Mouse (Mus musculus) intestine, embryonic 15.5 days (tissue): Measurements from ENCODE around the gene Sgip1. TPM values are rescaled to one million over a fixed set of nuclear protein-coding genes. Genes with fewer than 3 reads are reported as not detected.

Experiments used
- ATAC-seq: fragments of 200-750 bp; cut with Nextera tagmentation; 2 replicates; pipeline ENCODE4 v1.8.0; 2017; ENCODE audit warnings: moderate TSS enrichment, moderate library complexity
- H3K27ac ChIP-seq: fragments of 300-500 bp; sonication (generic); 2 replicates; pipeline ENCODE4 v1.5.1; 2015; ENCODE audit warnings: mild to moderate bottlenecking, inconsistent platforms
- H3K27me3 ChIP-seq: fragments of 300-500 bp; sonication (generic); replicated peaks from 2 replicates; pipeline ENCODE4 v1.6.1; 2015; ENCODE audit warnings: inconsistent platforms
- H3K36me3 ChIP-seq: fragments of 300-500 bp; sonication (generic); 2 replicates; pipeline ENCODE4 v1.6.1; 2015; ENCODE audit warnings: inconsistent platforms
- H3K4me1 ChIP-seq: fragments of 300-500 bp; sonication (generic); replicated peaks from 2 replicates; pipeline ENCODE4 v1.6.1; 2015; ENCODE audit warnings: inconsistent platforms
- H3K4me2 ChIP-seq: fragments of 300-500 bp; sonication (generic); replicated peaks from 2 replicates; pipeline ENCODE4 v1.6.1; 2015; ENCODE audit warnings: mild to moderate bottlenecking, inconsistent platforms
- H3K4me3 ChIP-seq: fragments of 300-500 bp; sonication (generic); replicated peaks from 2 replicates; pipeline ENCODE4 v1.5.1; 2015; ENCODE audit warnings: inconsistent platforms
- H3K9ac ChIP-seq: fragments of 300-500 bp; sonication (generic); 2 replicates; pipeline ENCODE4 v1.6.1; 2015; ENCODE audit warnings: inconsistent platforms
- H3K9me3 ChIP-seq: fragments of 300-500 bp; sonication (generic); 2 replicates; pipeline ENCODE4 v1.6.1; 2016; ENCODE audit warnings: inconsistent platforms
- WGBS: fragments of 180-500 bp; shearing (Covaris S2); methylation state at CpG from one replicate; pipeline ENCODE4 v1.1.7; 2015; 5-methylcytosine and 5-hydroxymethylcytosine counted together
- polyA plus RNA-seq: library from polyadenylated mRNA; unstranded; fragments of >200 nt; fragmentation: Nextera tagmentation; extraction: Ambion mirVana; gene quantifications from 2 replicates; pipeline ENCODE4 v1.2.1, GENCODE M21; 2015

Sgip1 gene
- polyA plus RNA-seq, result 9.9 and 10.1 TPM in 2 replicates

DNA sequence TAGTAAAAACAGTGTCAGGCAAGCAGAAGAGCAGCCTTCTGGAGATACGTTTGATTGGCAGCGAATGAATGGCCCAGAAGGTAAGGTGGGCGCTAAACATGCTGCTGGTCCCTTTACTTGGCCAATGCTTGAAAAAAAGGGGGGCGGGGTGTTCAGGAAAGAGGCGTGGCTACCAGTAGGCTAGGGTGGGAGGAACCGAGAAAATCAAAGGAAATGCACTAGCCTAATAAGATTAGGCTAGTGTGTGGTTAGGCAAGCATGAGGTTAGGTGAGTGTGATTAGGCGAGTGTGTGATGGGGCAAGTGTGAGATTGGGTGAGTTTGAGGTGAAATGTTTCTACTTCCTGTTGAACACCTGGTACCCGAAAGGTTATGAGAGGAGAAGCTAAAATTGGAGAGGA, at the start of gene Sgip1:
Sgip1 (plus strand) TSS at position 11 of the 400 bp plus-strand sequence.
- Histone ChIP-seq H3K4me2 (no peak within 1 kb of the TSS), H3K4me3 (no peak within 1 kb of the TSS), H3K9me3 (no peaks in the 10 kb centered on the region; the same call in 1 of the 2 replicates), H3K27ac (no peak within 1 kb of the TSS), H3K27me3 (no peaks in the 10 kb centered on the region), H3K9ac (no peak within 1 kb of the TSS), H3K36me3 (no peaks in the 10 kb centered on the region), H3K4me1 (no peaks in the 10 kb centered on the region)
- 66% methylated on average over 8 of the region's 8 CpGs for WGBS
- no peak for ATAC-seq

DNA sequence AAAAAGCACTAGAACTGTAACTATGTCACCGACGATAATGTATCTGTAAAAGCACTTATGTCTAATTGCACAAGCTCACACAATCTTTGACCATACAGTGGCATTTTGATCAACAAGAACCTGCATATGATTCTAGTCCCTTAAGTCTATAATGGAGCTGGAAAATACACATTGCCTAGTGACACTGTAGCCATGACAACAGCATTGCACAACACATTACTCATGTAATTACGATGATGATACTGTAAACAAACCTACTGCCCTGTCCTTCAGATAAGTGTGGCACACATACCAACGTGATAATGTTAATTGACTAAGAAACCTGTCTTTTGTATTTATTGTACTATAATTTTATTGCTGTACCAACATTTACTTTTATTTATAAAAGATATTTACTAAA, 49.7 kb upstream of the Sgip1 start:
- WGBS, result 59% methylated on average over 4 of the region's 4 CpGs

DNA sequence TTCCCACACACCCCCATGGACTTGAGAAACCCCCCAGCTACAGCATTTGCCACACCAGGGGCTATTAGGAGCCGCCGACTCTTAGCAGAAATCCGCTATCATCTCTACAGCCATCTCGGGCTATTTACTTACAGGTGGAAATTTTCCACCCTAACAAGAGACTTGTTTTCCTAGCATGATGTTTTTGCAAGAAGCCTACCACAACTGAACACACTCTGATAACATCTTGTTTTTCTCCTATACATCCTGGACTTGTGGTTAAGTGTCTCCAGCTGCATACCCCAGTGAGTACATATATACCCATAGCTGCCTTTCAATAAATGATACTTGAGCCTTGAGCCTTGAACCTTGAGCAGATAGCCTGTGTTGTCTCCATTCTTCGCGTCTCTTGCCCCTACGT, 43.1 kb upstream of the Sgip1 start:
- WGBS, result 93% methylated on average over 7 of the region's 7 CpGs

More for the DNA sequence above, 49.7 kb upstream of the Sgip1 start:
- Histone ChIP-seq H3K27ac (no peak overlapping the region), H3K4me2 (no peak overlapping the region), H3K4me1 (no peaks in the 10 kb centered on the region), H3K9ac (no peak overlapping the region), H3K36me3 (no peaks in the 10 kb centered on the region), H3K9me3 (no peaks in the 10 kb centered on the region), H3K27me3 (no peaks in the 10 kb centered on the region), H3K4me3 (no peak overlapping the region)
- no peak for ATAC-seq

DNA sequence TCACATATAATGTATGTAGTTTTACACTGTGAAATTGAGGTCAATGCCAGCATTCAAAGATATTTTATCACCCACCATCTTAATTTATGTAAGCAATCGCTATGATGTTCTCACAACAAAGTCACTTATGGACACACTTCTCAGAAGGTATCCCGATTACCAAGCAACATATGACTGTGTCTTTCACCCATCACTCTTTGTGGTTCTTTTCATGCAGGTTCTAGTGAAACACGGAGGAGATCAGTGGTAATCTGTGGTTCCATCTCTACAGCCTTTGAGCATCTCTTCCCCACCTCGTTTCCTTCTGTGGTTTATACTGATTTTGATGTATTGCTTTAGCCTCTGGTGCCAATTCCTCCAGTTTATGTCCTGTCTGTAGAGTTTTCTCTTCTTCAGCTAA, 29.4 kb upstream of the Sgip1 start:
- Histone ChIP-seq H3K27ac (no peak overlapping the region), H3K9me3 (no peaks in the 10 kb centered on the region), H3K4me1 (no peaks in the 10 kb centered on the region), H3K9ac (no peak overlapping the region), H3K27me3 (no peaks in the 10 kb centered on the region), H3K36me3 (no peaks in the 10 kb centered on the region), H3K4me2 (no peak overlapping the region), H3K4me3 (no peak overlapping the region)
- WGBS, result 73% methylated on average over 4 of the region's 4 CpGs
- ATAC-seq, result no peak

More for the DNA sequence above, 43.1 kb upstream of the Sgip1 start:
- Histone ChIP-seq H3K9ac (no peak overlapping the region), H3K27ac (no peak overlapping the region), H3K4me2 (no peak overlapping the region), H3K27me3 (no peaks in the 10 kb centered on the region), H3K9me3 (no peaks in the 10 kb centered on the region), H3K4me3 (no peak overlapping the region), H3K4me1 (no peaks in the 10 kb centered on the region), H3K36me3 (no peaks in the 10 kb centered on the region)
- no peak for ATAC-seq

DNA sequence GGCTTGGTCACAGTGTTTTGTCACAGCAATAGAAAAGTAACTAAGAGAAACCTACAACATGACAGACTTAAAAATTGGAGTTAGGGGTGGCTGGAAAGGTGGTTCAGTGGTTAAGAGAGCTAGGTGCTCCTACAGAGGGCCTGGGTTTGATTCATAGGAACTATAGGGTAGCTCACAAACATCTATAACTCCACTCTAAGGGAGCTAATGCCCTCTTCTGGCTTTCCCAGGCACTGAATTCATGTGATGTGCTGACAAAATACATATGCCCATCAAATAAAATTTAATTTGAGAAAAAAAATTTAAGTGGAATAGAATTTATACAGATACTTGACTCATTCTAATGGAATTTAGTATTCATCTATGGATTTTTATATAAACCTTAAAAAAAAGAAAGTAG, 25.6 kb upstream of the Sgip1 start:
- no peaks in the 10 kb centered on the region for H3K9me3 ChIP-seq
- no peak overlapping the region for H3K4me3 ChIP-seq
- H3K4me2 ChIP-seq, result no peak overlapping the region
- no peaks in the 10 kb centered on the region for H3K27me3 ChIP-seq
- H3K36me3 ChIP-seq, result no peaks in the 10 kb centered on the region
- H3K4me1 ChIP-seq, result no peaks in the 10 kb centered on the region
- H3K27ac ChIP-seq, result no peak overlapping the region
- H3K9ac ChIP-seq, result no peak overlapping the region
- ATAC-seq, result no peak

DNA sequence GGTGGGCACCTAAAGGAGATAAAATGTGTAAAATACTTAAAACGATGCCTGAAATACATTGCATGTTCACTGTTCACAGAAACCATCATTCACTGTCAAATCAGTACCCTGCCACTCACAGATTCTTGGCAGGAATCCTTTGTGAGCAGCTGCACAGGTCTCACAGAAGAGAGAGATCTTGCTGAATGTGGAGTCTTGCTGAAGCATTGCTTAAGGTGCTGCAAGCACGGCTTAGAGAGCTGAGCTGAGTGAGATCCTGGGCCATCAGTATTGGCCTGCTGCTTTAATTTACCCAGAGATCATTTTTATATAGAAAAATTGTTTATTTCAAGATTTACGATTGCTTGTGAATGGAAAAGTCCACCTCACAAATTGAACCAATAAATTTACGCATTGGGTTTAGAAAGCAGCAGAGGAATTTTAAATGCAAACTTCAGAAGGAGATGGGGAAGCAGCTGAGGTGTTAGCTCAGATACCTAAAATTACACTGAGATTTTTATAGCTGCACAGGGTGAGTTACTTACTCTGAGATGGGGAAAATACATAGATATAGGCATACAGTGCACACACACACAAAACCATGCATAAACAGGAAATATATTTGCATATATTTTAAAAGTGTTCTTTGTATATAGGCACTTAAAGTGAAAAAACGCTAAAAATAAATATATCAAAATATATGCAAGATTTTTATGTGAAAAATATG, 23.8 kb upstream of the Sgip1 start:
- Histone ChIP-seq H3K9ac (no peak overlapping the region), H3K4me3 (no peak overlapping the region), H3K27me3 (no peaks in the 10 kb centered on the region), H3K36me3 (no peaks in the 10 kb centered on the region), H3K4me2 (no peak overlapping the region), H3K27ac (no peak overlapping the region), H3K9me3 (no peaks in the 10 kb centered on the region), H3K4me1 (no peaks in the 10 kb centered on the region)
- WGBS, result 69% methylated on average over 5 of the region's 5 CpGs
- no peak for ATAC-seq

DNA sequence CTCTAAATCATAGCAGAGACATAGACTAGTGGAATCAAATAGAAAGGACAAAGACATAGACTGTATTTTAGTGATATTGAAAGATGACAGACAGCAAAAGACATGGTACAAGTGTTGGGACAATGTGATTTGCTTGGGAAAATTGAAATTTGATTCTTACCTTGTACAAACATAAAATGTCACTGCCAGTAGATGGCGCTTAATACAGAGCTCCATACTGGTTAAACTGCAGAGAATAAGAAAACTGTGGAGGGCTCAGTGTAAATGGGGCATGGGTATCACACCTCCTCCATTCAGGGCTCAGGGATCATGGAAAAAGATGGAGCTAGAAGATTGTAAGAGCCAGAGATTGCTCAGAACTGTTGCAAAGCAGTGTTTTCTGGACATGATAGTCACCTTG, 21.6 kb upstream of the Sgip1 start:
- Histone ChIP-seq H3K9ac (no peak overlapping the region), H3K4me3 (no peak overlapping the region), H3K36me3 (no peaks in the 10 kb centered on the region), H3K9me3 (no peaks in the 10 kb centered on the region), H3K27ac (no peak overlapping the region), H3K4me2 (no peak overlapping the region), H3K4me1 (no peaks in the 10 kb centered on the region), H3K27me3 (no peaks in the 10 kb centered on the region)
- WGBS, result 11% methylated on average over 1 of the region's 1 CpGs
- no peak for ATAC-seq

DNA sequence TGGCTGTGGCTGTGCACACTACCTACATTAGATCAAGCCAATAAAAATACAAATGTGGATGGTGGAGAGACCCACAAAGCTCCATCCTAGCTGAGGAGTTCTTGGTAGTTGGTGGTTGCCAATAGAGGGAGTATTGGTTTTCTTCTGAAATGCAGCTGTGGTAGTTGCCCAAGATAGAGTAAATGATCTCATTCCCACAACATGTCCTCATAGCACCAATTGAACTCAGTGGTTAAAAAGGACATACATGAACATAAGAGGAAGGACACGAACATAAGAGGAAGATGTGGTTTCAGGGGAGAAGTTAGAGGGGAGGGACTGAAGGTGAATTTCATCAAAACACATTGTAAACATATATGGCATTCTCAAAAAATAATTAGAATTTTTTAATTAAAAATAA, 21.1 kb upstream of the Sgip1 start:
- ATAC-seq, result no peak
- Histone ChIP-seq H3K27me3 (no peaks in the 10 kb centered on the region), H3K9ac (no peak overlapping the region), H3K36me3 (no peaks in the 10 kb centered on the region), H3K4me3 (no peak overlapping the region), H3K4me1 (no peaks in the 10 kb centered on the region), H3K9me3 (no peaks in the 10 kb centered on the region), H3K27ac (no peak overlapping the region), H3K4me2 (no peak overlapping the region)
- WGBS, result 82% methylated on average over 1 of the region's 1 CpGs

DNA sequence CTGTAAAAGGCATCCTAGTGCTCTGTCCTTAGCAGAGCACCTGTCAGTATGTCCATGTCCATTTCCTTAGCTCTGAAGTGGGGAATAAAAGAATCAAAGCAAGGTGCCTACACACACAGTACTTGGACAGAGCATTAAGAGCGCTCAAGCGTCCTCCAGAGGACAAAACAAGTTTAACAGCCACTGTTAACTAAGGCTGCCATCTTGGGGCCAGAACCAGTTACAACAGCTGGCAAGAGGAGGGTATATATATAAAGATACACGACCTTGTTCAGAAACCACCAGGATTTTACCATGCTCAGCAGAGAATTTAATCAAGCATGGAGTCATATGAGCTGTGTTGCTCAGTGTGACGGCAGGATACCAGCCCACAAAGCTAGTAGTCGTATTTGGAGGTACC, 16.7 kb upstream of the Sgip1 start:
- WGBS, result 71% methylated on average over 5 of the region's 5 CpGs
- H3K36me3 ChIP-seq, result no peaks in the 10 kb centered on the region
- ATAC-seq, result no peak

DNA sequence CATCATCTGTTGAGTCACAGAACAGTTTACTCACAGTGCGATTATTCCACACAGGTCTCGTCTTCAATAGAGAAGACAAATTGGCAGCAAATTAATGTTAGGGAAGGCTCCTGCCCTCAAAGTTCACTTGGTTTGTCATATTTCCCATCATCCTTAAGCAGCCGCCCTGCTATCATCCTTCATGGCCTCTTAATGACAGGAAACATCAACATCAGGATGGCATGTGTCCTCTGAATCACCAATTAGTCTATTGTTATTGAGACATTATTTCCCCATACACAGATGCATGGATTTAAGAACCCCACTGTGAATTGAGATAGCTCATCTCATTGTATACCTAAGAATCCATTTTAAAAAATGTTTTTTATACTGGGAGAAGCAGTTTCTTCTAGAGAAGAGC, 10.1 kb upstream of the Sgip1 start:
- 82% methylated on average over 3 of the region's 3 CpGs for WGBS
- no peak for ATAC-seq
- Histone ChIP-seq H3K27me3 (no peaks in the 10 kb centered on the region), H3K36me3 (no peaks in the 10 kb centered on the region), H3K27ac (no peak overlapping the region), H3K9me3 (no peaks in the 10 kb centered on the region), H3K4me2 (no peak overlapping the region), H3K4me1 (no peaks in the 10 kb centered on the region), H3K9ac (no peak overlapping the region), H3K4me3 (no peak overlapping the region)

More for the DNA sequence above, 16.7 kb upstream of the Sgip1 start:
- Histone ChIP-seq H3K4me3 (no peak overlapping the region), H3K9me3 (no peaks in the 10 kb centered on the region), H3K27ac (no peak overlapping the region), H3K4me2 (no peak overlapping the region), H3K27me3 (no peaks in the 10 kb centered on the region), H3K9ac (no peak overlapping the region), H3K4me1 (no peaks in the 10 kb centered on the region)

DNA sequence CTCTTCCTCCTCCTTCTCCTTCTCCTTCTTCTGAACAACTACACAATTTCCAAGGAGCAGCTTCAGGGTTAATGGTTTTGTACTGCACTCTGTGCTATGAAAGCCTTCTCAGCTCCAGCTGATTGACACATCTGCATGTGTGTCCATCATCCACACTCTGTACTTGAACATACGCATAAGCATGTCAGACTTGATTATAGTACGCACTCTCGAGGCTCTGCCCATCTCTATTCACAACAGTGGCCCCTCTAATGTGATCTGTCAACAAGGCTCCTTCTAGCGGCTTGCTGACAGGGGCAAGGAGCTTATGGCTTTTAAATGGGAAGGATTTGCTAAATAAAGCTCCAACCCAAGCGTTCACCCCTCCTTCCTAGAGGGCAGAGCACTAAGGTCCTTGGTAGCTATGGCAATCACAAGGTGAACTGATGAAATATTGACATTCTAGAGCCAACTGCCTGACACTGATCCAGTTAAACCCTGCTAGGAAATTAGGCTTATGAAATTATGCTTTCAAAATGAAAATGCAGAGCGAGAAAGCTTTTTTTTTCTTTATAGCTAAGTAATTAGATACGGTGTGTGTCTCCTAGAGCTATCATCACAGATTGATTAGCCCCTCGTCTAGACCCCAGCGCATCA, 7.0 kb upstream of the Sgip1 start:
- Histone ChIP-seq H3K4me1 (no peaks in the 10 kb centered on the region), H3K4me3 (no peak overlapping the region), H3K9ac (no peak overlapping the region), H3K27me3 (no peaks in the 10 kb centered on the region), H3K9me3 (no peaks in the 10 kb centered on the region; the same call in 1 of the 2 replicates), H3K4me2 (no peak overlapping the region), H3K27ac (no peak overlapping the region), H3K36me3 (no peaks in the 10 kb centered on the region)
- no peak for ATAC-seq
- WGBS, result 73% methylated on average over 9 of the region's 9 CpGs

DNA sequence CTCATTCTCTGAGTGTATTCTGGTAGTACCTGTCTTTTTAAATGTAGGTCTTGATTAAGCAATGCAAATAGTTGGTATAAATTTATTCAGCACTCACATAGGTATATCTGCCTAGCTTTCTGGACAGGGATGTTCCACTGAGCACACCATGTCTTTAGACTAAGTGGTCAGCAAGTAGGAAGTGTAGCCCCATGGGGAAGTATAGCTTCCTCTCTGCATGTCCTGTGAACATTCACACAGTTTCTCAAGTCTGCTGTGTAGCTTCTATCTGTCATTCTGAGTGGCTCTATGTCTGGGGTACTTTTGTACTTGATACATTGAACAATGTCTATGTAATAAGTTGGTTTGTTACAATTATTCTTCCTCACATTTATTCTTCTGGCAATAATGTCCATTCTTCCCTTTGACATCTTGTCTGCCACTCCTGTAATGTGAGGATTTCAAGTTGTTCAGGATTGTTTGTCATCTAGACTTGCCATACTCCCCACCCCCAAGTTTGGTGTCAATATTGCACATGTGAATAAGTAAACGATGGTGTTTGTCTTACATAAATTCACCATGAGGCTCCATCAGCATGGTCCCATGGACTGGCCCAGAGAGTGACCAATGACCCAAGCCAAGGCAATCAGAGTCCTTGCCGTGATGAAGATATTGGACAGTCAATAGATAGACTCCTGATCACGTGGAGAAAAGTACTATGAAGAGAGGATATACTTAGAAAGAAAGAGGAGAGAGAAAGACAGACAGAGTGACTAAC, 12.4 kb downstream of the Sgip1 start:
- H3K4me1 ChIP-seq, result no peaks in the 10 kb centered on the region
- no peak for ATAC-seq
- WGBS, result 73% methylated on average over 3 of the region's 3 CpGs
- no peaks in the 10 kb centered on the region for H3K27me3 ChIP-seq
- no peaks in the 10 kb centered on the region for H3K9me3 ChIP-seq
- H3K36me3 ChIP-seq, result no peaks in the 10 kb centered on the region
- no peak overlapping the region for H3K9ac ChIP-seq
- no peak overlapping the region for H3K27ac ChIP-seq
- no peak overlapping the region for H3K4me2 ChIP-seq
- H3K4me3 ChIP-seq, result no peak overlapping the region
